Mouse (Mus musculus) CD4-positive, CD25-positive, alpha-beta regulatory T cell, adult 4 months (primary cell): Measurements from ENCODE around the gene Gpr88. TPM values are rescaled to one million over a fixed set of nuclear protein-coding genes. Genes with fewer than 3 reads are reported as not detected.

Experiments
- ATAC-seq: one replicate; pipeline ENCODE4 v1.8.0; 2017
- polyA plus RNA-seq, 2 experiments: library from polyadenylated mRNA; unstranded; fragments of 100-300 nt; shearing (Covaris generic); gene quantifications; one replicate each; pipeline ENCODE4 v1.2.1; 2017

Gpr88 gene
- polyA plus RNA-seq: not detected

- no peak for ATAC-seq
Observed at GRCm38 (mm10) chr3:116253077-116253531, at the start of gene Gpr88. Gene Gpr88 (minus strand): TSS chr3:116253503.

- no peak for ATAC-seq
Observed at GRCm38 (mm10) chr3:116302581-116302980, 49.3 kb upstream of the Gpr88 start.

GRCm38 (mm10) chr3:116301754-116302153, 48.5 kb upstream of the Gpr88 start:
- ATAC-seq: no peak

GRCm38 (mm10) chr3:116298727-116299126, 45.4 kb upstream of the Gpr88 start:
- no peak for ATAC-seq

GRCm38 (mm10) chr3:116298003-116298402, 44.7 kb upstream of the Gpr88 start:
- ATAC-seq: no peak

GRCm38 (mm10) chr3:116297170-116297569, 43.9 kb upstream of the Gpr88 start:
- ATAC-seq: no peak

GRCm38 (mm10) chr3:116290041-116290815, 36.9 kb upstream of the Gpr88 start:
- ATAC-seq: no peak

GRCm38 (mm10) chr3:116288833-116289232, 35.5 kb upstream of the Gpr88 start:
- no peak for ATAC-seq

- ATAC-seq: no peak
Observed at GRCm38 (mm10) chr3:116284735-116285134, 31.4 kb upstream of the Gpr88 start.

GRCm38 (mm10) chr3:116283996-116284395, 30.7 kb upstream of the Gpr88 start:
- no peak for ATAC-seq

GRCm38 (mm10) chr3:116281663-116282062, 28.4 kb upstream of the Gpr88 start:
- ATAC-seq: no peak

GRCm38 (mm10) chr3:116277146-116277545, 23.8 kb upstream of the Gpr88 start:
- ATAC-seq: no peak

GRCm38 (mm10) chr3:116271679-116272078, 18.4 kb upstream of the Gpr88 start:
- ATAC-seq: no peak

GRCm38 (mm10) chr3:116267036-116267654, 13.8 kb upstream of the Gpr88 start:
- no peak for ATAC-seq

GRCm38 (mm10) chr3:116266360-116266759, 13.1 kb upstream of the Gpr88 start:
- no peak for ATAC-seq

GRCm38 (mm10) chr3:116263977-116264376, 10.7 kb upstream of the Gpr88 start:
- ATAC-seq: no peak

- ATAC-seq: no peak
Observed at GRCm38 (mm10) chr3:116263061-116263460, 9.8 kb upstream of the Gpr88 start.

- no peak for ATAC-seq
Observed at GRCm38 (mm10) chr3:116256104-116256503, 2.8 kb upstream of the Gpr88 start.

- no peak for ATAC-seq
Observed at GRCm38 (mm10) chr3:116252255-116253040, 855 bp downstream of the Gpr88 start.

- no peak for ATAC-seq
Observed at GRCm38 (mm10) chr3:116251481-116252254, 1.6 kb downstream of the Gpr88 start.

GRCm38 (mm10) chr3:116249026-116249425, 4.3 kb downstream of the Gpr88 start:
- no peak for ATAC-seq

GRCm38 (mm10) chr3:116244476-116244875, 8.8 kb downstream of the Gpr88 start:
- ATAC-seq: no peak
